Mouse (Mus musculus) heart, embryonic 12.5 days (tissue): ENCODE results near the gene Uba1. TPM values are rescaled to one million over a fixed set of nuclear protein-coding genes. Genes with fewer than 3 reads are reported as not detected.

ENCODE experiments used
- ATAC-seq: fragments of 200-750 bp; cut with Nextera tagmentation; 2 replicates; pipeline ENCODE4 v1.8.0; 2017; ENCODE audit warnings: moderate TSS enrichment, moderate library complexity; ENCODE audit not compliant: insufficient number of reproducible peaks, low FRiP score
- H3K27ac ChIP-seq: fragments of 300-500 bp; sonication (generic); 2 replicates; pipeline ENCODE4 v1.5.1; 2016; ENCODE audit warnings: mild to moderate bottlenecking, moderate library complexity; ENCODE audit not compliant: poor library complexity, severe bottlenecking
- H3K27me3 ChIP-seq: fragments of 300-500 bp; sonication (generic); replicated peaks from 2 replicates; pipeline ENCODE4 v1.6.1; 2016; ENCODE audit warnings: mild to moderate bottlenecking, moderate library complexity
- H3K36me3 ChIP-seq: fragments of 300-500 bp; sonication (generic); 2 replicates; pipeline ENCODE4 v1.6.1; 2016; ENCODE audit warnings: mild to moderate bottlenecking, moderate library complexity
- H3K4me1 ChIP-seq: fragments of 300-500 bp; sonication (generic); replicated peaks from 2 replicates; pipeline ENCODE4 v1.6.1; 2016; ENCODE audit warnings: mild to moderate bottlenecking
- H3K4me2 ChIP-seq: fragments of 300-500 bp; sonication (generic); 2 replicates; pipeline ENCODE4 v1.6.1; 2016; ENCODE audit warnings: mild to moderate bottlenecking, moderate library complexity
- H3K4me3 ChIP-seq: fragments of 300-500 bp; sonication (generic); 2 replicates; pipeline ENCODE4 v1.5.1; 2016; ENCODE audit warnings: mild to moderate bottlenecking
- H3K9ac ChIP-seq: fragments of 300-500 bp; sonication (generic); 2 replicates; pipeline ENCODE4 v1.6.1; 2016; ENCODE audit warnings: mild to moderate bottlenecking, moderate library complexity
- H3K9me3 ChIP-seq: fragments of 300-500 bp; sonication (generic); replicated peaks from 2 replicates; pipeline ENCODE4 v1.6.1; 2016; ENCODE audit warnings: mild to moderate bottlenecking, moderate library complexity
- WGBS: fragments of 180-500 bp; shearing (Covaris S2); methylation state at CpG from one replicate; pipeline ENCODE4 v1.1.7; 2016; 5-methylcytosine and 5-hydroxymethylcytosine counted together
- polyA plus RNA-seq: library from polyadenylated mRNA; unstranded; fragments of >200 nt; fragmentation: Nextera tagmentation; extraction: Ambion mirVana; gene quantifications from 2 replicates; pipeline ENCODE4 v1.2.1, GENCODE M21; 2016

Gene Uba1
- polyA plus RNA-seq, 1 experiment from 2014 or later = 211 TPM

GRCm38 (mm10) chrX:20662716-20663443 is 4.8 kb downstream of the Uba1 start:
- peaks cover 12% of the 10 kb centered on the region for H3K4me1 ChIP-seq
- H3K27me3 ChIP-seq = no peaks in the 10 kb centered on the region
- peak overlapping the region; percentile 83 for H3K9ac ChIP-seq
- peak overlapping the region; percentile 77 for H3K4me2 ChIP-seq
- 15% methylated on average over 24 of the region's 28 CpGs for WGBS
- H3K27ac ChIP-seq = peak overlapping the region; percentile 75
- ATAC-seq = peak; percentile 87
- 0 out of 2 replicates have a peak, but pooled peaks cover 3% of the 10 kb centered on the region for H3K36me3 ChIP-seq
- peak overlapping the region; percentile 72 for H3K4me3 ChIP-seq
- H3K9me3 ChIP-seq = no peaks in the 10 kb centered on the region

GRCm38 (mm10) chrX:20663444-20663790 is 5.3 kb downstream of the Uba1 start:
- Histone ChIP-seq H3K4me2 (peak overlapping the region; percentile 77), H3K4me3 (peak overlapping the region; percentile 72), H3K27ac (peak overlapping the region; percentile 75), H3K9ac (peak overlapping the region; percentile 83), H3K9me3 (no peaks in the 10 kb centered on the region), H3K4me1 (peaks cover 12% of the 10 kb centered on the region), H3K36me3 (peaks cover 5% of the 10 kb centered on the region), H3K27me3 (no peaks in the 10 kb centered on the region)
- no peak; the same call in 1 of the 2 replicates for ATAC-seq
- 14% methylated on average over 9 of the region's 9 CpGs for WGBS

GRCm38 (mm10) chrX:20687519-20688067 is 29.5 kb downstream of the Uba1 start, which contains the start of gene Cdk16:
Gene Cdk16, plus strand, starts transcription at chrX:20687954.
- Histone ChIP-seq H3K4me2 (peak within 1 kb of the TSS; percentile 78), H3K27ac (peak within 1 kb of the TSS; percentile 99), H3K4me1 (peaks cover 27% of the 10 kb centered on the region; the same call in 1 of the 2 replicates), H3K27me3 (no peaks in the 10 kb centered on the region), H3K9me3 (no peaks in the 10 kb centered on the region), H3K4me3 (peak within 1 kb of the TSS; percentile 78), H3K9ac (peak within 1 kb of the TSS; percentile 95), H3K36me3 (peaks cover 11% of the 10 kb centered on the region)
- ATAC-seq = peak; percentile 94
- WGBS = 14% methylated on average over 16 of the region's 16 CpGs

GRCm38 (mm10) chrX:20688068-20688547 is 30.0 kb downstream of the Uba1 start:
- H3K4me2 ChIP-seq = peak overlapping the region; percentile 78
- peaks cover 27% of the 10 kb centered on the region; the same call in 1 of the 2 replicates for H3K4me1 ChIP-seq
- 14% methylated on average over 33 of the region's 33 CpGs for WGBS
- peak; percentile 93 for ATAC-seq
- H3K36me3 ChIP-seq = peaks cover 11% of the 10 kb centered on the region
- no peaks in the 10 kb centered on the region for H3K27me3 ChIP-seq
- no peaks in the 10 kb centered on the region for H3K9me3 ChIP-seq
- peak overlapping the region; percentile 78 for H3K4me3 ChIP-seq
- H3K27ac ChIP-seq = peak overlapping the region; percentile 99
- H3K9ac ChIP-seq = peak overlapping the region; percentile 95

- Histone ChIP-seq H3K36me3 (peaks cover 13% of the 10 kb centered on the region), H3K4me2 (peak overlapping the region; percentile 78), H3K4me3 (peak overlapping the region; percentile 78), H3K27me3 (no peaks in the 10 kb centered on the region), H3K4me1 (peaks cover 27% of the 10 kb centered on the region; the same call in 1 of the 2 replicates), H3K9ac (peak overlapping the region; percentile 95), H3K27ac (peak overlapping the region; percentile 99), H3K9me3 (no peaks in the 10 kb centered on the region)
- 8% methylated on average over 23 of the region's 35 CpGs for WGBS
- peak; percentile 79 for ATAC-seq
Measured at GRCm38 (mm10) chrX:20688615-20689014, 30.5 kb downstream of the Uba1 start.

- no peak overlapping the region for H3K4me2 ChIP-seq
- no peaks in the 10 kb centered on the region for H3K27me3 ChIP-seq
- WGBS = 69% methylated on average over 3 of the region's 3 CpGs
- H3K36me3 ChIP-seq = peaks cover 39% of the 10 kb centered on the region
- no peak overlapping the region for H3K4me3 ChIP-seq
- no peak overlapping the region for H3K27ac ChIP-seq
- no peak for ATAC-seq
- no peaks in the 10 kb centered on the region for H3K9me3 ChIP-seq
- peaks cover 25% of the 10 kb centered on the region; the same call in 1 of the 2 replicates for H3K4me1 ChIP-seq
- H3K9ac ChIP-seq = no peak overlapping the region
Measured at GRCm38 (mm10) chrX:20691566-20691965, 33.4 kb downstream of the Uba1 start.

- no peak for ATAC-seq
- Histone ChIP-seq H3K4me3 (no peak overlapping the region), H3K36me3 (peaks cover 44% of the 10 kb centered on the region), H3K9me3 (no peaks in the 10 kb centered on the region), H3K4me1 (peaks cover 22% of the 10 kb centered on the region; the same call in 1 of the 2 replicates), H3K27ac (no peak overlapping the region), H3K27me3 (no peaks in the 10 kb centered on the region), H3K9ac (no peak overlapping the region), H3K4me2 (no peak overlapping the region)
- 84% methylated on average over 1 of the region's 1 CpGs for WGBS
Measured at GRCm38 (mm10) chrX:20692616-20693015, 34.5 kb downstream of the Uba1 start.

GRCm38 (mm10) chrX:20695842-20696241 is 37.7 kb downstream of the Uba1 start:
- ATAC-seq = no peak
- 83% methylated on average over 4 of the region's 4 CpGs for whole genome bisulfite sequencing

GRCm38 (mm10) chrX:20703741-20704290 is 45.7 kb downstream of the Uba1 start, which contains the start of gene Usp11:
Gene Usp11, plus strand, starts transcription at chrX:20703906.
- Histone ChIP-seq H3K4me1 (no peaks in the 10 kb centered on the region), H3K27me3 (no peaks in the 10 kb centered on the region), H3K9me3 (no peaks in the 10 kb centered on the region), H3K36me3 (peaks cover 11% of the 10 kb centered on the region), H3K4me3 (peak within 1 kb of the TSS; percentile 62), H3K27ac (peak within 1 kb of the TSS; percentile 95), H3K4me2 (peak within 1 kb of the TSS; percentile 58), H3K9ac (peak within 1 kb of the TSS; percentile 77)
- 14% methylated on average over 32 of the region's 32 CpGs for WGBS
- ATAC-seq = no peak; the same call in 1 of the 2 replicates

More at GRCm38 (mm10) chrX:20695842-20696241, 37.7 kb downstream of the Uba1 start:
- H3K27me3 ChIP-seq = no peaks in the 10 kb centered on the region
- no peaks in the 10 kb centered on the region for H3K9me3 ChIP-seq
- H3K4me3 ChIP-seq = no peak overlapping the region
- H3K9ac ChIP-seq = no peak overlapping the region
- no peak overlapping the region for H3K27ac ChIP-seq
- H3K4me1 ChIP-seq = 0 out of 2 replicates have a peak, but pooled peaks cover 7% of the 10 kb centered on the region
- H3K36me3 ChIP-seq = peaks cover 62% of the 10 kb centered on the region
- H3K4me2 ChIP-seq = no peak overlapping the region

- no peaks in the 10 kb centered on the region for H3K27me3 ChIP-seq
- H3K4me2 ChIP-seq = peak overlapping the region; percentile 58
- H3K27ac ChIP-seq = peak overlapping the region; percentile 95
- H3K9ac ChIP-seq = peak overlapping the region; percentile 77
- no peaks in the 10 kb centered on the region for H3K4me1 ChIP-seq
- WGBS = 9% methylated on average over 32 of the region's 32 CpGs
- ATAC-seq = peak; percentile 95
- no peaks in the 10 kb centered on the region for H3K9me3 ChIP-seq
- peaks cover 4% of the 10 kb centered on the region; the same call in 1 of the 2 replicates for H3K36me3 ChIP-seq
- peak overlapping the region; percentile 62 for H3K4me3 ChIP-seq
Measured at GRCm38 (mm10) chrX:20704295-20705082, 46.4 kb downstream of the Uba1 start.
